Mouse (Mus musculus) monocyte, adult 5-6 weeks (primary cell): ENCODE measurements around the gene Mbd5. TPM values are rescaled to one million over a fixed set of nuclear protein-coding genes. Genes with fewer than 3 reads are reported as not detected.

Experiments used
- ATAC-seq: fragments of 153-309, 156-312 bp; replicated peaks from 2 replicates; pipeline ENCODE4 v1.8.0; 2017; ENCODE audit warnings: mild to moderate bottlenecking; ENCODE audit not compliant: low TSS enrichment, insufficient number of reproducible peaks, severe bottlenecking, poor library complexity, low FRiP score
- total RNA-seq: library from RNA; stranded (forward); fragments of 200-1000, 200-491, 200-594 nt; gene quantifications from 3 replicates; pipeline ENCODE4 v1.2.3, GENCODE M21; 2017

Gene Mbd5
- total RNA-seq, 1 experiment from 2014 or later, result 10.2 TPM

DNA sequence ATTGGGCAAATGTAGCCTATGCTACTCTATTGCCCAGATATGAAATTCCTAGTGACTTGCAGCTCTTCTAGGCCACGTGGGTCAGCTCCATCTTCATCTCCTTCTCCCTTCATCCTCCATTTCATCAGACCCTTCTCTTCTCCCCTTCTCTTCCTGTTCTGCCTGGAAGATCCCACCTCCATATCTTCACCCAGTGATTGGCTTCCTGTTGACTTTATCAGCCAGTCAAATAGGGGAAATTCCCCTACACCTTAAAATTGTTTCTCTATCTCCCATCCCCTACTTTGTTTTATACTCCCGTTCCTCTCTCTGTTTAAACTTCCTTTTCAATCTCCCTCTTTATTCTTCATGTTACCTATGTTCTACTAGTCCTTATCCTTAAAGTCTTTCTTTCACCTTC lies 342.4 kb downstream of the Mbd5 start:
- no peak for ATAC-seq

DNA sequence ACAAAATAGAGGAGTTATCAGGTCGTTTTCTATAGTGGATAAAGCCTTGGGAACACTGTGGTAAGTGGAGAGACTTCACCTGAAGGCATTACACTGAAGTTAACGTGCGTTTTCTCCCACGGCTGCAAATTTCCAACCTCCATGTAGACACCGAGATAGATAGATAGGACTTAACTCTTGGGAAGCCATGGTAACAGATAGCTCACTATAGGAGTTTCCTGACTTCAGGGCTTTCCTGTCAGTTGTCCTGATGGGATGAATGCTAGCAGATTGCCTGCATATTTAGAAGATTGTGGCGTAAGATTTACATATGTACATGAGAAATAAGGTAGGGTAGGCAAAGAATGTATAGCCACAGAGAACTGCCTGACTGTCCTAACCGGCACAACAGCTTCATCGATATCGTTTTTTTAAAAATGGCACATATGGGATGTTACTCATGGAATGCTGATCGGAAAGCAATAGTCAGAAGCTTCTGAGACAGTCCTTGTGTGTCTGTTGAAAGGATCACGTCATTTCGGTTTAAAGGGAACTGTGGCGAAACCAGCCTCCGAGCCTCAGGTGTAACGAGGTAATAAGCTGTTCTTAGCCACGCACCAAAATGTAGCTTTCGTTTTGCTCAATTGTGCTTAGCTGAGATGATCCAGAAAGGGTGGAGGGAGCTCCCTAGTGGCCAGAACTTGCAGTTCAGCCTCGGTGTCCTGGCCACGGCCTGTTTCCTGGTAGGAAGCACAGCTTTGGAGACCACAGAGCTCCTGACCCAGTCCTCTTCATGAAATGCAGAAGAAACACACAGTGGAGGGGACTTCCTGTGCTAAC lies 363.5 kb downstream of the Mbd5 start:
- peak; percentile 96 for ATAC-seq

DNA sequence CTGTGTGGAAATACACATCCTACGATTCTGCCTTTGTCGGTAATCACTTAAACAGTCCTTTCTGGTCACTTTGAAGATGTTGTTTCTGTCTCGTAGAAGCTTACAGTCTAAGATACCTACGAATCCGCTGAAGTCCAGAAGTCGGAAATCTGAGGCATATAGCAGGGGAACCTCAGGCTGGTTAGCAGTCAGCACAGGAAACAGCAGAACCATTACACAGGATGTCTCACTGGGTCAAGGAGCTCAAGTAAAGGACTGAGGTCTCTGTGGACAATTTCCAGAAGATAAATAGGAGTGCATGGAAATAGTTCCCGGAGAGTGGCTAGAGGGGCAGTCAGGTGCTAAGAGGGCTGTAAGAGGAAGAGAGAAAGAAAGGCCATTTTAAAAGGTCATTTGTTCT lies 384.3 kb downstream of the Mbd5 start:
- no peak for ATAC-seq

DNA sequence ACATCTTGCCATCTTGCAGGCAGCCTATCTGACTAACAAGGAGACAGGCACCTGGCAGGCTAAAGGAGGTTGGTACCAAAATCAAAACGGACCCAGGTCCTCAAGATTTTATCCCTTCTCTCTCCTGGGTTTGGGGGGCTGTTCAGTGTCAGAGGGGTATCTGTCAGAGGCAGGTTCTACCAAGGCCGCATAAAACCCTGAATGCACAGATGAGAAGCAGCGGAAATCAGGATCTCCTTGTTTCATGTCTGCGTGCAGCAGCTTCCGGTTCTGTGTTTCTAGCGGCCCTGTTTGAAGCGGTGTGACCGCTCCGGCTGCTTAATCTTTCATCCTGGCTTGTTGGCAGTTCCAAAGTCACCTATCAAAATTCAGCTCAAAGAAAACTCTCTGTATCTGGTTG lies 386.0 kb downstream of the Mbd5 start:
- ATAC-seq, result no peak

DNA sequence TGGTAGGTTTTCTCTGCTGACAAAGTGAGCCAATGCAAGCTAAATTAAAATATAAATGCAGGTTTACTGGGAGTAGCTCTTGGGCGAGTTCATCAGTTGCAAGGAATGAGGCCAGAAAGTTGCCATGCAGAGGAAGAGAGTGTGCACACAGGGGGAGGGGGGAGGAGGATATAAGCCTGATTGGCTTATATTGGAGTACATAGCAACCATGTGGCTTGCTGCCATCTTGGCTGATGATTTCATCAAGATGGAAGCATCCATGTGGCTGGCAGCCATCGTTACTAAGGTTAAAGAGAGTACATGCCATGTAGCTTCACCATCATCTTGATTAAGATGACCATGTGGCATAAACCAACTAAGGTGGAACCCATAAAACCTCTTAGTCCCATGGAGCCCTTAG lies 395.0 kb downstream of the Mbd5 start:
- ATAC-seq, result no peak

DNA sequence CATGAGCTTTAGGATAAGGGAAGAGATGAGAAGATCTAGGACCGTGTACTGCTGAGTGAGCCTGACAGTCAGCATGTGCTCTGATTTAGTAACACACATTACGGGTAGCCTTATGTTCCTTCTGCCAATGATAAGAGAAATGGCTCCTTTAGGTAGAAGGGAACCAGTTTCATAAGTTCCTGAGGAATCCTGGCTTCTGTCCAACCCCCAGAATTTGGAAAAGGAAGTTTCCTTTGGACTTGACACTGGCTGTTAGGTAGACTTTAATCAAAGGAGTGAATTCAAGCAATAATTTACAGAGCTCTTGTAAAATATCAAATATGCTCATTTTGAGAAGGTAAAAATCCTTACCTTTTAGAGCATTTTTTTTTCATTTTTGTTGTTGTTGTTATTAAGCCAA lies 396.5 kb downstream of the Mbd5 start:
- no peak for ATAC-seq

DNA sequence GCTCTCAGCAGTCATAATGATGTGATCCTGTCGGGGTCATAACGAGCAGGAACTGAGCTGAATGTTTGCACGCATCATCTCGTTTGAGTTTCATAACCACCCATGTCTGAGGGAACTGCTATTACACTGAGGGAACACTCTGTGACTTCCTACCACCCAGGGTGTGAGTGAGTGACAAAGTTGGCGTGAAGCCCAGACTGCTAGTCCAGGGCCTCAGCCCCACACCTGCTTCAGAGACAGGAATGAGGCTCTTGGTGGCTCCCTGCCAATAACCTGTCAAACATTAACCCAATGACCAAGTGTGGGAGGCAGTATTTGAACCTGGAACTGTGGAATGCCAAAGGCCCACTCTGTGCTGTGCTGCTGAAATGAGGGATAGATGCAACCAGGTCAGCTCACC lies 400.5 kb downstream of the Mbd5 start:
- peak; percentile 65 for ATAC-seq

DNA sequence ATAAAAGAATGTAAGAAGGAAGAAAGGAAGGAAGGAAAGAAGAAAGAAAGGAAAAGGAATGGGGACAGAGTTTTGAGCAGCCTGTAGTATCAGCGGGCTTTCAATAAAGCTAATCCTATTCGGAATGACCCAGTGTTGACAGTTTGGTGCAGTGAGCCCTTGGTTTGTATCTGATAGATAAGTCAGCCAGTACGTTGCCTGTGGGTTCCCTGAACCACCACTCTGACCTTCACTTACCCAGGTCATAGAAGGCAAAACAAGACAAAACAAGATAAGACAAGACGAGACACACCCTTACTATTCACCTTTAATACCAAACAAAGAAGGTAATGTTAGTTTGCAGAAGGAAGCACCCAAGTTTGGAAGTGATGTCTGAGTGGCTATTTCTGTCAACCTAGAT lies 401.5 kb downstream of the Mbd5 start:
- no peak for ATAC-seq

DNA sequence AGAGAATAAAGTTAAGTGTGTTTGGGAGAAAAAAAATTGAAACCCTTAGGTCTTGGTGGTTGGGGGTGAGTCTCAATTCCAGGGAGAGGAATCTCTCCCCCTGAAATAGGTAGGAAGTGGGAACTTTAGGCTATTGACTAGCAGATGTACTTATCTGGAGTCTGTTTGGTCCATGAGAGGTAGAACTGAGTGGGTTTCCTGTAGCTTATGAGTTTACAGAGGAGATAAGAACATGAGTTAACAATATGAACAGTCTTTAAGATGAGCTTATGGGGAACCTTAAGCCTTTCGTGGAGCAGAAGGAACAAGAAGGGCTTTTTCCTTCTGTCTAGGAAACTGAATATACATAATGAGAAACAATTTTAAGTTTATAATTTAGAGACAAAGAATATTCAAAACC lies 404.8 kb downstream of the Mbd5 start:
- no peak for ATAC-seq

DNA sequence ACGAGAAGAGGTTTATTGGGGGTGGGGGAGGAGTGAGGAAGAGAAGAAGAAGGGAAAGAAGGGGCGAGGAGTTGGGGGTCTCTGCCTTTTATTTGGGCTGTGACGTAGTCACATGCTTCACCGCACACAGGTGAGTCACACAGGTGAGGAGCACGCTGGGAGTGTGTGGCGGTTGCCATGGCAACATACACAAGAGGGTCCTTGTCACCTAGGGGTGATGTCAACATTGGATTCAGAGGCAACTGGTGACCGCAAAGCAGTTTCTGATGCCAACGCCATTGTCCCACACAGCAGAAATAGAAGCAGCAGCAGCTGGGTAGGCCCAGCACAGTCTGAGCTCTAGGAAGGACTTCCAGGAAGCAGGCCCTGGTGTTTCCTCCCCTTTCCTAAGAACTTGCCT lies 406.6 kb downstream of the Mbd5 start:
- ATAC-seq, result no peak

DNA sequence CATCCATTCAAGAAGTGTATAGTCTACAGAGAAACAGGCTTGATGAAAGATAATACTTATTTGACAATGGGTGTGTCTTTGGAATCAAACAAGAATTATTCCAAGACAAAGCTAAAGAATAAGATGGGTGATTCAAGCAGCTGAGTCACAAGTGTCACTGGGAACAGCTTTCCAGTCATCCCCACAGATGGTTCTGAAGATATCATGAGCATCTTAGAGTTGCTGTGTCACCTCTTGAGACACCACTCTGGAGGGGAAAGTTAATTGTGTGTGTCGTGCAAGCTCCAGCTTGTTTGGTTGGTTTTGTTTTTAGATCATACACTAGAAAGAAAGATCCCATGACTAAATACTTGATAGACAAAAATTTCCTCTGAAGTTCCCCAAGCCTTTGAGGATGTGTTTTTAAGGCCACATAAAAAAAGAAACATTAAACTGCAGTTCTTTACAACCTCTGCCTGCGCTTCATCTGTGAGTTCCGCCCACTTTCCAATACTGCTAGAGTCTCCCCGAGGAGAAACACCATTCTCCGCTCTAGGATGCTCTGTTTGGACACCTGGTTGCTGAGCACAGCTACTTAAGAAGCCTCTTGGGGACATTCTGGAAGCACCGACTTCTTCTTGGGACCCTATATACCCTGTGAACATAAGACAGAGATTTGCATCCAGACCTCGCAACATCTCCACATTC lies 409.0 kb downstream of the Mbd5 start:
- no peak for ATAC-seq

DNA sequence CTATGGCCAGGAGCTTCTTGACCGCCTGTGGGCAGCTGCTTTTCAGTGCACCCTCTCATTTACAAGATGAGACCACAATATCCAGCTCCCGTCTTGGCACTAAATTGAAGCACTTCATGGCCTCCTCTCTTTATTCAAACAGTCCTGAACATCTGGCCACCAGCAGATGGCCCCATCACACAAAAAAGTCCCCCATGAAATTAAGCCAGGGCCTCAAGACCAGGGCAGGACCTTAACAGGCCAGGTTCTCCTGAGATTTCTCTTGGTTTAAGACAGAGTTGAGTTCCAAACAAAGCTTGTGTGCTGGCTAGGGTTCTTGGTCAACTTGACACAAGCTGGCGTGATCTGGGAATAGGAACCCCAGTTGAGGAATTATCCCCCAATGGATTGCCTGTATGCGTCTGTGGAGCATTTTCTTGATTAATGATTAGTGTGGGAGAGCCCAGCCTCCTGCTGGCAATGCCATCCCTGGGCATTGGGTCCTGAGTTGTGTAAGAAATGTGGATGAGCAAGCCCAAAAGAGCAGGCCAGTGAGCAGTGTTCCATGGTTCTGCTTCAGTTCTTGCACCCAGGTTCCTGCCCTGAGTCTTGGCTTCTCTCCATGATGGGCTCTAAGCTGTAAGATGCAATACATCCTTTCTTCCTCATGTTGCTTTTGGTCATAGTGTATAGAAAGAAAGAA lies 409.7 kb downstream of the Mbd5 start:
- ATAC-seq, result peak; percentile 20; the same call in 1 of the 2 replicates

DNA sequence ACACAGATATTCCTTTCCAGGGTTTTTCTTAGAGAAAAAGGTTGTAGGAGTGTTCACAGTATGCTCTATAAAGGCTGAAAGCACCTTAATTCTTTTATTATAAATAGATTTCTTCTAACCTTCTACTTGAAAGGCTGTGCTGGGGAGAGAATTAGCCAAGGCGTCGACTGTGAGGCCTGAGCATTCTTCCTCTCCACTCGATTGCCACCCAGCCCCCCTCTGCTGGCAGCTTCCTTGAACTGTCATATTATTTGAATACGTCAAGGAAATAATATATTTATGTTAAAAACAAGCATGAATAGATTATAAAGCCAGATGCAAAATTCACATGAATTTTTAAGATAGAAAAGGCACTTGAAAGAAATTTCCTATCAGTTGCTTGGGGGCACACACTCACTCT lies 410.4 kb downstream of the Mbd5 start:
- ATAC-seq, result no peak

DNA sequence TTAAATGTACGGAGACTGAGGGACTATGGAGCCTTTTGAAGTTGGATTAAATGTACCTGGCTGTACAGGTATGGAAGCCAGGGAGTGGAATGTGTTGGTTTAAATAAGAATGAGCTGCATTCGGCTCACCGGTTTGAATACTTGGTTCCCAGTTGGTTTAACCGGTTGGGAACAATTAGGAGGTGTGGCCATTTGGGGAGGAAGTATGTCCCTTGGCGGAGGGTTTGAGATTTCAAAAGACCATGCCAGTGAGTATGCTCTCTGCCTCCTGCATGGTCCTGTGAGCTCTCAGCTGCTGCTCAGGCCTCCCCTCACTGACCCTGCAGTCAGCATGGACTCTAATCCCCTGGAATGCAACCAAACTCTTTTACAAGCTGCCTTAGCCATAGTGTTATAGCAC lies 415.2 kb downstream of the Mbd5 start:
- ATAC-seq, result no peak

DNA sequence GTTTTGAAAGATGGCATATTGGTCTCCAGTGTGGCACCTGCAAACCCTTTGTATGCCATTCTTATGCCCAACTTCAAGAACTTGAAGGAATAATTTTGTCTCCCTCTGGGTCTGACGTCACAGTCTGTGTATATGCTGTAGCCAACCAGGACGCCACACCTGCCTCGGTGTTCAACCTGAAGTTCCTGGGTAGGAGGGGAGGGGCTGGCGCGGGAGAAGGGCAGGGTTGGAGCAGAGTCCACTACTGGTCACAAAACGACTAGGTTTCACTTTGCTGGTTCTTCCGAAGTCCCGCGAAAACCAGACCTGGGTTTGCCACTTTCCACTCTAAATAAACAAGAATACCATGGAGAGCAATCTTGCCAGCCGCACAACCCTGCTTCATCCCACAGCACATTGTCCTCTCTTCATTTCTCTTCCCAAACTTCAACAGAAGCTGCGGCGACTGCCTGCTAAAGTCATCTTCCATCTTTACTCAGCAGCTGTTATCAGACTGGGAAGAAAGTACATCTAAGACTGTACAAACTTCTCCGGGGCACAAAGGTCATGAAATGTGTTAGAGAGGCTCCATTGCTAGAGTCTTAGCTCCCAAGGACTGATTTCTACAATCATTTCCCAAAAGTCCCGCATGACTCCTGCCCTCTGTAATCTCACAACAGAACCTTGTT lies 417.7 kb downstream of the Mbd5 start:
- ATAC-seq, result no peak

DNA sequence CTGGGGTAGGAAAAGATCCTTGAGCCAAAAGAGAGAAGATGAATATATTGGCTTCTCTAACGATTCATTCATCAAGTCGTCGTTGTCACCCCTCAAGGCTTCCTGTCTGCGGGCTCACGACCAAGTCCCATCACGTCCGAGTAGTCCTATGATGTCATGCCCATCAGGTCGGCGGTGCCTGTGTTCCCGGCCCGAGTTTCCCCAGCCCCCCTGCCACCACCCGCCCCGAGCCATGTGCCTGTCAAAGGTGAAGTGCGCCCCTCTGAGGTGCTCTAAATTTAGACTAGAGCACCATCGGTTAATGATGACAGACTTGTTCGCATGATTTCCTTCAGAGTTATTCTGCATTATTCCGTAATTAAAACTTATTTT lies 418.2 kb downstream of the Mbd5 start:
- ATAC-seq, result no peak

DNA sequence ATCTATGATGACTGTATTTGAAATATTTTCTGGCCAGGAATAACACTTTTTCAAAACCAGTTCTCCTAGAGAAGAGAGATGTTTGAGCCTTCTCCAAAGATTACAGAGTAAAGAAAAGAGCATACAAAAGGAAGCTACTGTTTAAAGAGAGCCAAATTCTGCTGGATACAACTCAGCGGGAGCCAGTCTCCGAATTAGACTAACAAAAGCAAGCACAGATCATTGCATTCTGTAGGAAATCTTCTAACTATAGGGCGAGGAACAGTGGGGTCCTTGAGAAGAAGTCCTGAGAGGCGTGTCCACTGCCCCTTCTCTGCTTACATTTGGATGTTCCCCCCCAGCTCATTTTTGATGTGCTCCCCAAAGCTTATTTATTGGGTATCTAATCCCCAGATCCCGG lies 422.3 kb downstream of the Mbd5 start:
- ATAC-seq, result no peak

DNA sequence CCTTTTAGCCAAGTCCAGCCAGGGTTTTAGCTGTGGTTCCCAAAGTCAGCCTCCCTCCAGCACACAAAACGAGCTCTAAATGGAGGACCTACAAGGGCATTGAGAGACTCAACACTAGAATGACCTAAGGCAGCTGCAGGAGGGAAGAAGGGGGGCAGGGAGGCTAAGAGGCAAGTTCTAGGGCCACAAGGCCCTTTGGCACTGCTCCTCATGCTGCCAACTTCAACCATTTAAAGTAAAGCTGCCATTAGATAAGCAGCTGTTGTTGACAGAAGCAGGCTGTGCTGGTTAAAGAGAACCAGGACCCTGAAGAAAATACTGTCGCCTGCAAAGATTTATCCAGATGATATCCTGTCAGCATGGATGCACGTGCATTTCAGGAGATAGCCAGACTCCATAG lies 423.3 kb downstream of the Mbd5 start:
- no peak for ATAC-seq
